Mouse (Mus musculus): ENCODE results near the gene Gpa33. TPM values are rescaled to one million over a fixed set of nuclear protein-coding genes. Genes with fewer than 3 reads are reported as not detected.

Gene Gpa33
- polyA plus RNA-seq, 1 experiment from 2014 or later = 34.3 TPM

DNA sequence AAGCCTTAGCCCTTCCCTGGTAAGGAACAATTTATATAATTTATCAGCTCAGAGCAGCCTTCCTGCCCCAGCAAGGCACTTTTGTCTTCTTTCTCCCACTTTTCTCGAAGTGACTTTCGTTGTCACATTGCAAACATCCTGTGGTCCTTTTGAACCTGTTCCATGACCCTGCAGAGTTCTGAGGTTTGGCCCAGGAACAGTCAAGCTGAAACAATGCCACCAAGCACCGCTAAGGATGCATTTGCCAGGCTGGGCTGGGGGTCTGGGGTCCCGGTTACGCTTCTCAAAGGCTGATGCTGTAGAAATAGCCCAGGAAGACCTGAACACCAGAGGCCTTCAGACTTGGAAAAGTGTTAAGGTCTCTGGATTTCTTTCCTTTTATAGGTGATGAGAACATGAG is 55.3 kb downstream of the Gpa33 start:
- Histone ChIP-seq H3K36me3 (ENCODE audit: control insufficient read depth, insufficient read depth, low read length) (no peaks in the 10 kb centered on the region), H3K9me3 (ENCODE audit: control insufficient read depth, low read length) (no peaks in the 10 kb centered on the region), H3K4me1 (replicated peaks; ENCODE audit: control insufficient read depth, insufficient read depth) (no peaks in the 10 kb centered on the region), H3K4me3 (ENCODE audit: low read depth, low read length) (no peak overlapping the region), H3K4me2 (replicated peaks; ENCODE audit: low read depth) (no peak overlapping the region), H3K27me3 (ENCODE audit: control insufficient read depth, insufficient read depth, low read length) (no peaks in the 10 kb centered on the region), H3K9ac (ENCODE audit: low read length) (no peak overlapping the region), H3K27ac (replicated peaks) (no peak overlapping the region)
- no peak for ATAC-seq (ENCODE audit: low FRiP score, low TSS enrichment)
- TF ChIP-seq EP300 (optimal IDR thresholded peaks at IDR 0.05) (no peak), CTCF (IDR thresholded peaks at IDR 0.05; ENCODE audit: low read depth) (no peak)
- WGBS = 70% methylated on average over 5 of the region's 5 CpGs
- DNase-seq (ENCODE audit: low spot score) = no peak

GRCm38 (mm10) chr1:166189821-166190220 is 59.8 kb downstream of the Gpa33 start:
- no peak overlapping the region for H3K4me2 ChIP-seq (replicated peaks; ENCODE audit: low read depth)
- no peak overlapping the region for H3K4me3 ChIP-seq (ENCODE audit: low read depth, low read length)
- H3K4me1 ChIP-seq (replicated peaks; ENCODE audit: control insufficient read depth, insufficient read depth) = no peaks in the 10 kb centered on the region
- no peak overlapping the region for H3K27ac ChIP-seq (replicated peaks)
- no peaks in the 10 kb centered on the region for H3K36me3 ChIP-seq (ENCODE audit: control insufficient read depth, insufficient read depth, low read length)
- 82% methylated on average over 4 of the region's 4 CpGs for WGBS
- no peaks in the 10 kb centered on the region for H3K27me3 ChIP-seq (ENCODE audit: control insufficient read depth, insufficient read depth, low read length)
- no peak for DNase-seq (ENCODE audit: low spot score)
- no peaks in the 10 kb centered on the region for H3K9me3 ChIP-seq (ENCODE audit: control insufficient read depth, low read length)
- ATAC-seq (ENCODE audit: low FRiP score, low TSS enrichment) = no peak
- H3K9ac ChIP-seq (ENCODE audit: low read length) = no peak overlapping the region
- TF ChIP-seq EP300 (optimal IDR thresholded peaks at IDR 0.05) (no peak), CTCF (IDR thresholded peaks at IDR 0.05; ENCODE audit: low read depth) (no peak)

GRCm38 (mm10) chr1:166204171-166204570 is 74.1 kb downstream of the Gpa33 start:
- WGBS = 41% methylated on average over 5 of the region's 5 CpGs
- Histone ChIP-seq H3K27ac (replicated peaks) (no peak overlapping the region), H3K9me3 (ENCODE audit: control insufficient read depth, low read length) (no peaks in the 10 kb centered on the region), H3K4me2 (replicated peaks; ENCODE audit: low read depth) (no peak overlapping the region), H3K4me3 (ENCODE audit: low read depth, low read length) (no peak overlapping the region), H3K36me3 (ENCODE audit: control insufficient read depth, insufficient read depth, low read length) (no peaks in the 10 kb centered on the region), H3K27me3 (ENCODE audit: control insufficient read depth, insufficient read depth, low read length) (no peaks in the 10 kb centered on the region), H3K9ac (ENCODE audit: low read length) (no peak overlapping the region), H3K4me1 (replicated peaks; ENCODE audit: control insufficient read depth, insufficient read depth) (no peaks in the 10 kb centered on the region)
- no peak for TF ChIP-seq CTCF (IDR thresholded peaks at IDR 0.05; ENCODE audit: low read depth)
- no peak for TF ChIP-seq EP300 (optimal IDR thresholded peaks at IDR 0.05)
- ATAC-seq (ENCODE audit: low FRiP score, low TSS enrichment) (no peak), DNase-seq (ENCODE audit: low spot score) (no peak)

- TF ChIP-seq EP300 (optimal IDR thresholded peaks at IDR 0.05) (no peak), CTCF (IDR thresholded peaks at IDR 0.05; ENCODE audit: low read depth) (no peak)
- Histone ChIP-seq H3K4me3 (ENCODE audit: low read depth, low read length) (no peak overlapping the region), H3K4me1 (replicated peaks; ENCODE audit: control insufficient read depth, insufficient read depth) (no peaks in the 10 kb centered on the region), H3K9ac (ENCODE audit: low read length) (no peak overlapping the region), H3K4me2 (replicated peaks; ENCODE audit: low read depth) (no peak overlapping the region), H3K9me3 (ENCODE audit: control insufficient read depth, low read length) (no peaks in the 10 kb centered on the region), H3K27me3 (ENCODE audit: control insufficient read depth, insufficient read depth, low read length) (no peaks in the 10 kb centered on the region), H3K27ac (replicated peaks) (no peak overlapping the region), H3K36me3 (ENCODE audit: control insufficient read depth, insufficient read depth, low read length) (no peaks in the 10 kb centered on the region)
- WGBS = 68% methylated on average over 3 of the region's 3 CpGs
- ATAC-seq (ENCODE audit: low FRiP score, low TSS enrichment) (no peak), DNase-seq (ENCODE audit: low spot score) (no peak)
These were observed 75.1 kb downstream of the Gpa33 start for GRCm38 (mm10) chr1:166205159-166205558.

GRCm38 (mm10) chr1:166209371-166209770 is 79.3 kb downstream of the Gpa33 start:
- Histone ChIP-seq H3K4me2 (replicated peaks; ENCODE audit: low read depth) (no peak overlapping the region), H3K36me3 (ENCODE audit: control insufficient read depth, insufficient read depth, low read length) (no peaks in the 10 kb centered on the region), H3K4me1 (replicated peaks; ENCODE audit: control insufficient read depth, insufficient read depth) (no peaks in the 10 kb centered on the region), H3K4me3 (ENCODE audit: low read depth, low read length) (no peak overlapping the region), H3K9me3 (ENCODE audit: control insufficient read depth, low read length) (no peaks in the 10 kb centered on the region), H3K9ac (ENCODE audit: low read length) (no peak overlapping the region), H3K27me3 (ENCODE audit: control insufficient read depth, insufficient read depth, low read length) (no peaks in the 10 kb centered on the region), H3K27ac (replicated peaks) (no peak overlapping the region)
- ATAC-seq (ENCODE audit: low FRiP score, low TSS enrichment) (no peak), DNase-seq (ENCODE audit: low spot score) (no peak)
- 81% methylated on average over 6 of the region's 6 CpGs for WGBS
- no peak for TF ChIP-seq CTCF (IDR thresholded peaks at IDR 0.05; ENCODE audit: low read depth)
- no peak for TF ChIP-seq EP300 (optimal IDR thresholded peaks at IDR 0.05)

DNA sequence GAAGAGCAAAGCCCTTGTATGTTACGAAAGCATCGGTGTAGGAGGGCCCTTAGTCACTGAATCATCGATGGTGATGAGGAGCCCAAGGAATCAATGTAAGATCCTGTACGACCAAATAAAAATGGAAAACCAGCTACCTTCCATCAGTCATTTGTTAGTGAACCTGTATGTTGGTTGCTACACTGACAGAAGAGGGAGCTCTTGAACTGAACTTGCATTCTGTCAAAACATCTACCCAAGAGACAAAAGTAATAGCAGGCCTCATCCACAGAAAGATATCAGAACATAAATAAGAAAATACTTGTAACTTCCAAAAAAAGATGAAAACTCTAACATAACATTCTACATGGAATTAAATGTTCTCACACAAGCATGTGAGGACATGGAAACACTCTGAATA is 84.1 kb downstream of the Gpa33 start:
- TF ChIP-seq EP300 (optimal IDR thresholded peaks at IDR 0.05) = no peak
- peak; percentile 51 for TF ChIP-seq CTCF (IDR thresholded peaks at IDR 0.05; ENCODE audit: low read depth)
- Histone ChIP-seq H3K27ac (replicated peaks) (no peak overlapping the region), H3K4me1 (replicated peaks; ENCODE audit: control insufficient read depth, insufficient read depth) (no peaks in the 10 kb centered on the region), H3K36me3 (ENCODE audit: control insufficient read depth, insufficient read depth, low read length) (no peaks in the 10 kb centered on the region), H3K4me3 (ENCODE audit: low read depth, low read length) (no peak overlapping the region), H3K4me2 (replicated peaks; ENCODE audit: low read depth) (no peak overlapping the region), H3K9ac (ENCODE audit: low read length) (no peak overlapping the region), H3K27me3 (ENCODE audit: control insufficient read depth, insufficient read depth, low read length) (no peaks in the 10 kb centered on the region), H3K9me3 (ENCODE audit: control insufficient read depth, low read length) (no peaks in the 10 kb centered on the region)
- ATAC-seq (ENCODE audit: low FRiP score, low TSS enrichment) = no peak
- DNase-seq (ENCODE audit: low spot score) = no peak
- 81% methylated on average over 4 of the region's 4 CpGs for WGBS

Other genes starting within 250 kb of the Gpa33 start
- gene Pou2f1, start 127.6 kb upstream of the Gpa33 start, polyA plus RNA-seq (2015; fragmentation: Nextera tagmentation; extraction: Ambion mirVana) = 4.9 TPM in 2 replicates
- gene Dusp27, start 2.3 kb upstream of the Gpa33 start, polyA plus RNA-seq (2015; fragmentation: Nextera tagmentation; extraction: Ambion mirVana) = 0.50 and 0.57 TPM in 2 replicates
- gene Mael, start 108.5 kb downstream of the Gpa33 start, polyA plus RNA-seq (2015; fragmentation: Nextera tagmentation; extraction: Ambion mirVana) = not detected in 2 replicates
- 0.50 and 0.64 TPM in 2 replicates for gene Ildr2, start 123.9 kb downstream of the Gpa33 start, polyA plus RNA-seq (2015; fragmentation: Nextera tagmentation; extraction: Ambion mirVana)
- gene Tada1, start 248.9 kb downstream of the Gpa33 start, polyA plus RNA-seq (2015; fragmentation: Nextera tagmentation; extraction: Ambion mirVana) = 18.6 and 18.8 TPM in 2 replicates